Mouse (Mus musculus): ENCODE results near the gene Slc35b4. TPM values are rescaled to one million over a fixed set of nuclear protein-coding genes. Genes with fewer than 3 reads are reported as not detected.

Slc35b4 gene
- total RNA-seq, 2 experiments from 2014 or later: 33.2 to 36.9 TPM

DNA sequence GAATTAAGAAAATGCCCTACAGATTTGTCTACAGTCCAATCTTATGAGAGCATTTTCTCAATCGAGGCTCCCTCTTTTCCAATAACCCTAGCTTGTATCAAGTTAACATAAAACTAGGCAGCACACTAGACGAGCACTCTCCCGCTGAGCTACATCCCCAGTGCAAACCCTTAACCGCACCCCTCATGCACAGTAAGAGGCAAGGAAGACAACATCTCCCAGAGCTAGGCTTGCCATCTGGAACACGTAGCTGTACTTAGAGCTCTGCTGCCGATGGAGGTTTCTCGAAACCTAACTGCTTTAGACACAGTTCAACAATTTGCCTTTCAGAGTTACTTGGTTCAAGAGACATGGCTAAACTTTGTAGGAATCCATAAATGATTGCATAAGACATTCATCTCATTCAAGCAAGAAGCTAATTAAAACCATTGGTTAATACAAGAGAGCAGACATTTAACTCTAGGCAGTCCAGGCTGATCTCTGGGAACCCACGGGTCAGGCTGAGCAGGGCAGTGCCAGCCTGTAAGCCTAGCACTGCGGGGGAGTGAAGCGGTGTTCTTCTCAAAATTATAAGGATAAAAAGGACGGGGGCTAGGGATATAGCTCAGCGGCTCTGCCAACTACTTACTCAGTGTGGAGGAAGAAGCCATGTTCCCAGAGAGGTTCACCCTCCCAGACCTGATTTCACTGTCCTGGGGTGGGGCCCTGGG, 5.0 kb downstream of the Slc35b4 start:
- DNase-seq: no peak

DNA sequence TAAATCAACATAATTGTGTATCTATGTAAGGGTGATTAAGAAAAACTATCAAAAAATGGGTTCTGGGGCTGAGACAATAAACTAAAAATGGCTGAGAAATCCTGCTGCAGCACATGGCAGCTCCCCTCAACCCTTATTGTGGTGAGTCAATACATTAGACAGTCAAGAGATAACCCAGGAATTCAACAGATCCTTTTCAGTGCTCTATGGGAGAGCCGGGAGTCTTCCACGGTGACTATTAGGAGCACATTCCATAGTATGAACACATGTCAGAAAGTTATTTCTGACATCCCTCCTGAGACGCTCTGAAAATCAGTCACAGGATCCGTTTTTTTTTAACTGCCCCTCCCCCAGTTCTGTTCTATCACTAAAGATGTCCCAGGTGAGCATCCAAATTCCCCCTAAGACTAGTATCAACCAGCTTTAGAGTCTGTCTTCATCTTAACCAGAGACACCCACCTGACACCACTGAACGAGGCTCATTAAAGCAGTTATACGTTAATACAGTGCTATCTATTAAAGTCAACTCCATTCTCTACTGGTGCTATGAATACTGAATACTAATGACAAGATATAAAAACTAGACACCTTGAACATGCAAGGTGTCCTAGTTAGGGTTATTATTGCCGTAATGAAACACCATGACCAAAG, 5.9 kb downstream of the Slc35b4 start:
- DNase-seq: no peak

DNA sequence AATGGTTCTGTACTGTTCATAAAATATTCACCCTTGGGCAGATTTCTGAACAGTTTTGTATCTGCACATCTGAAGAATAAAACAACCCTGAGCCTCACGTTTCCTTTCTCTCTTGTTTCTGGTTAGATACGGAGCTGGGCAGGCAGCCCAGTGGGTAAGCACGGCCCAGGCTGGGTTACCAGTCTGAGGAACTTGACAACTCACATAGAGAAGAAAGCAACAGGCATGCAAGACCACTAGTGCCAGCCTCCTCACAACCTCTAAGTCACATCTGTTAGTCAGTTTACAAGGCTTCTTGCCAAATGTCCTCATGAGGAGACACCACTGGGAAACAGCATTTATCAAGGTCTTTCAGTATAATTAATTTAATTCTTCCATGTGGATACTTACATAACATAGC, 8.1 kb downstream of the Slc35b4 start:
- peak in 1 of 2 experiments; percentile 16 for DNase-seq

DNA sequence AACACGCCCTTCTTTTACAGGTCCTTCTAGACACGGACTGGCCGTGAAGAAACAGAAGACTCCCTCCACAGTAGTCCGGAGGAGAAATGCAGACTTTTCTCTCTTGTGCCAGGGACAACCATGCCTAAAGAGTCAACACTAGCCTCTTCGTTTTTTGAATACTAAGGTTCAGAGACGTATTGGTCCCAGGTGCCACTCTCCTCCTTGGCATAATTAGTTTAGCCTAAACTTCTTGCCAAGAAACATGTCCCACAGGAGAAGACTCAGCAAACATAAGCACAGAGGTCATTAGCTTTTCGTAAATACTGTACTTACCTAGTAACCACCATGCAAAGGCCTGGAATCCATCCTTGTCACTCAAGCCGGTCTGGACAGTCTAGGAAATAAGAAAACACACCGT, 13.9 kb downstream of the Slc35b4 start:
- no peak for DNase-seq

DNA sequence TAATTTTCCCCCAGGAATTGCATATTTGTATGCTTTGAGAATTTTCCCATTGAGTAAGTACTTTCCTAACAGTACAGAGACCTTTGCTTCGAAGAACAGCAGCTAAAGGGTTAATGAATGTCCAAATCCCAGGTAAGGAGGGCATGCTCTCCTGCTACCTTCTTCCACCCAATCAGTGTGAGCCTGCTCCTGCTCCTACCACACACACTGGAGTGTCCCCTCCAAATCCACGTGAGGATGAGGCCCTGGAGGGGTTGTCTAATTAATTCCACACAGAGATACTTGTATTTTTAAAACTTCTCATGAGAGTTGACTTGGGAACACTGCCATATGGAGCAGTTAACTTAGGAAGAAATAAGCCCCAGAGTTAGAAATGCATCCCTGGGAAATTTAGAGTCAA, 14.3 kb downstream of the Slc35b4 start:
- no peak for DNase-seq

DNA sequence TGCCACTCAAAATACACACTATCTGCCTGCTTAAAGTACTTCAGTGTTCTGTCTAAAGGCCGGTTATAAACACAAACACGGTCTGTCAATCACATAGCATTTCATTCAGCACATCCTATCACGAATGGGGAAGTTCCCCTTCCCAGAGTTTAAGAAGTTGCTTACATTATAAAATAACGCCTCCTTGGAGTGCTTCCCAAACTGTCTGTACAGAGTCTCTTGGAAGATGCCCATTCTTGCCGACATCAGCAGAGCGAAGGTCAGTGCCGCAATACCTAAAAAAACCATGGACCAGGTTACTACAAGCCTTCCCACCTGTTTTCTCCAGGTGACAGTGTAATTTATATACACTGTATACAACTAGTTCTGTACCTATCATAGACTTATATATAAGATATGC, 15.4 kb downstream of the Slc35b4 start:
- DNase-seq: no peak

DNA sequence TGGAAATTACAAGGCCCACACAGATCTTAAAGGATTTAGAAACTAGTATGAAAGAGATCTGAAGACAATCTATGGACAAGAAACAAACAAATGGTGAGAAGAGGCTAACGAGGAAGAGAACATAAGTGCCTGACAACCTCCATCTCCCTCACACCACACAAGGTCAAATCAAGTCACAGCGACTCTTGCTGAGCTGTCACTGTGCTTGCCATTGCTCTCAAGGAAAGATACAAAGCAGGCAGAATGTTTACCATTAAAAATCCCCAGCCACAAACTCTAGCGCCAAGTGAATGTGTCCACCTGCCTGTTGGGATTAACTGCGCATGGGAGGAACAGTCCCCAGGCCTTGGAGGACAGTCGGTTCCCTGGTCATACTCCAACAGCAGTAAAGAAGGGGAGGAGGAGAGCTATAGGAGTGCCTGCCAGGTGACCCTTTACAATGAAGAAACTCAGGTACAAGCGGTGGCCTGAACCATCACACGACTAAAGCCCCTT, 16.0 kb downstream of the Slc35b4 start:
- no peak for DNase-seq

DNA sequence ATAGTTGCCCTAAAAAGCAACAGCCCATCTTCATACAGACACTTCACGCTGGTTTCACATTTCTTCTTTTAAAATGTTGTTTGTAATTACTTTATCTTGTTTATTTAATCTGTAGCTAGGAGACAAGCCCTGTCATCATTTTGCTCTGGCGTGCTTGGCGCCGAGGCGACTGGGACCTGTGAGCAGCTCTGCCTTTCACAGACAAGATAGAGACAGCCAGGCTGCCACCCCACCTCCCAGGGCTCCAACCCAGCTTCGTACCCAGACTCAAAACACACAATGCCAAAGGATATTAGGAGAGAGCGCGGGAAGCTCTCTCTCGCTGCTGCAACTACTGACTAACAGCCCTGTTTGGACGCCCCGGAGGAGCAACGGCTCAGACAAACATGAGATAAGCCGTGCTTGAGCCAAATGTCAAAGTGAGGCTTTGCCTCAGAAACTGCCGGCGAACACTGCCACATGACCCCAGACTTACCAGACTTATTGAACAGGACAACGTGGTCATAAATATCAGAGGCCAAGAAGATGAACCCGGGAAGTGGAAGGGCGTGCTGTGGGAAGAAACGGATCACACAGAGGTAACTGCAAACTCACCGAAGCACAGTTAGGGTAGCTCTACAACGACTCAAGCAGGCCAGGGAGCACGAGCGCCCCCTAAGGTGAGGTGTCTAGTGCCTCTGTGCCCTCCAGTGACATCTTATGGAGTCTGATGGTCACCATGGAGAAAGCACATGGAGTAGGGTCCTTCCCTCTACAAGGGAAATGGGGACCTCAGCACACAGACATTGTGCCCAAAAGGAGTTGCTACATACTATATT, 16.7 kb downstream of the Slc35b4 start:
- peak; percentile 27 to 28 for DNase-seq

DNA sequence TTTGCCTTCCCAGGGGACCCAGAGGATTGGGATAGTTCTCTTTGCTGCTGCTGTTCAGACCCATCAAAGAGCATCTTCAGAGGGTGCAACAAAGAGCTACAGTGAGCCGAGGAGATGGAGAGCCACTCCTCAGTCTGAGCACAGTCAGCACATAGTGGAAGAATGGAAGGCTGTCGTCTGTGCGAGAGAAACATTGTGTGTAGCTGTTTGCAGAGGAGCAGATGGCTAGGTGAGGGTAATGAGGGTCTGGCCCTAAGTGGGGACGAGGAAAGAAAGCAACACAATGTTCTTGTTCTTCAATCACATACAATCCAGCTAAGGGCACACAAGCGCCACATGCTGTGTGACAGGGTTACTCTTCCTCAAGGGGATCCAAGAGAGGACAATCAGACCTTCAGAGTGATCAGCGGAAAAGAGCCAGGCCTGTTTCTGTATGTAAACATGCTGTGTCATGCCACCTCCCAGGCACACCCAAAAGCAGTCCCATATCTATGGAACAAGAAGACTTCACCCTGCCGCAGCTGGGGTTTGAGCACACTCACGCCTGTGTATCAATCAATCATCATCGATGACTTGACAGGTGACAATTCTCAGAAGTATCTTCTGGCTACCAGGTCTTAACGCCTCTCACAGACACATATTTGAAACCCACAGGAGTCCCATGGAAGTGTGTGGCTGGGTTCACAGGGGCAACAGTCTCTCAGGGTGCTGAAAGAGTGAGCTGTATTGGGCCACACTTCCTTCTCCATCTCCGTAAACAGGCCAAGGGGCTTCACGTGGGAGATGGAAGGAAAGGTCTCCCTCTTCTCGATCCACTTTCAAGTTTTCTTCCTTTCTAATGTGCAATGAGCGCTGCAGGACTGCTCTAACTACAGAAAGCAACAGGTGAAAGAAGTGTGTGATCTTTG, 19.8 kb downstream of the Slc35b4 start:
- no peak for DNase-seq

DNA sequence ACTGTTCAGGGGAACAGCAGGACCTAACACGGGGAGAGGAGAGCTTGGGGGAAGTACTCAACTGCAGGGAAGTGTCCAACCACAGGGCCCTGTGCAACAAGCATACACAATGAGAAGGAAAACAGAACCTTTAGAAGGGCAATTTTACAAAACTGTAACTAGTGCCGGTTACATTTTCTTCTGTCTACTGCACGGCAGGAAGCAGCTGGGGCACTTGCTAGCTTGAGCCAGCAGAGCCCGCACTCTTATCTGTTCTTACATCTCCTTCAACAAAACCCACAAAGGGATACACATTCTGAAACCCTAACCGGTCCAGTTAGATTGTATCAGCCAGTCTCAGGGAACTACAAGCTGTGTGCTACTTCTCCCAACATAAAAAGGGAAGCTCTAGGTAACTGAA, 20.9 kb downstream of the Slc35b4 start:
- DNase-seq: no peak

DNA sequence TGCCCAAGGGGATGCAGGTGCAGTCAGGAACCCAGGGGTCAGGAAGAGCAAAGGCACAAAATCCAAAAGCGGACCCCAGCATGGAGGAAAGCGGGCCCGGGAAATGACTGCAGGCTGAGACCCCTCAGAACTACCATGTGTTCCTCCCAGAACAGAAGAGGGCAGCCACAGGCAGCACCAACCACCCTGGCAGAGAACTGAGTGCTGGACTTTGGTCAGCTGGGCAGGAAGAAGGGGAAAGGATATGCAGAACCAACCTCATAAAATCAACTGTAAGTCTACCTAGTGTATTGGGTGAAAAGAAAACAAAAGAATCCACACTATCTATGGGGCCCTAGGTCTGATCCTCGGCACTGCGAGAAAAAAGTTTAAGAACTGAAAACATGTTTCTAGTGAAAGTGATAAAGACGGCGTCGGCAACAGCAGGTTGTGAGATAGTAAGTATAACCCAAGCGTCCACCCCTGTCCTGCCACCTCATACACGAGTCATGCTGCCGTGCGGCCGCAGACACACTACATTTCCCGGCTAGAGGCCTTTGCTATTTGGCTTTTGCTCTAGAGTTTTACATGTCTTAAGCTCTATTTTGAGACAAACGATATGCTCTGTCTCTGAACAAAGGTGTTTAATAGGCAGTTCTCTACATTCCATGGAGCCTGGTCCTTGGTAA, 21.6 kb downstream of the Slc35b4 start:
- no peak for DNase-seq

DNA sequence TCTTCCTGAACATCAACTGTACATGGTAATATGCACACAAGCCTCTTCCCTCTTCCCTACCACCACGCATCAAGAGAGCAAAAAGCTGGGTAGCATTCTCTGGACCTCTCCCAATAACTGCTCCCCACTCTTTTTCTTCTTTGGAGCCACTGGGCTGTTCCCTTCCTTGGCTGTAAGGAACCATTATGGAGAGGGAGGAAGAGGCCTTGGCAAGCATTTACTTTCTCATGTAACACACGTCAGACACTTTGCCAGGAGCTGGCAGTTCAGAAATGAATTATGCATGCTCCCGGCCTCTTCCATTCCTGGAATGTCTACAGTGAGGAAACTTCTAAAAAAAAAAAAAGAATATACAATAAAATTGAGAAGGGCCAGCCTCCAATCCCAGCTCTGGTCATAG, 22.7 kb downstream of the Slc35b4 start:
- DNase-seq: peak; percentile 46 to 55

DNA sequence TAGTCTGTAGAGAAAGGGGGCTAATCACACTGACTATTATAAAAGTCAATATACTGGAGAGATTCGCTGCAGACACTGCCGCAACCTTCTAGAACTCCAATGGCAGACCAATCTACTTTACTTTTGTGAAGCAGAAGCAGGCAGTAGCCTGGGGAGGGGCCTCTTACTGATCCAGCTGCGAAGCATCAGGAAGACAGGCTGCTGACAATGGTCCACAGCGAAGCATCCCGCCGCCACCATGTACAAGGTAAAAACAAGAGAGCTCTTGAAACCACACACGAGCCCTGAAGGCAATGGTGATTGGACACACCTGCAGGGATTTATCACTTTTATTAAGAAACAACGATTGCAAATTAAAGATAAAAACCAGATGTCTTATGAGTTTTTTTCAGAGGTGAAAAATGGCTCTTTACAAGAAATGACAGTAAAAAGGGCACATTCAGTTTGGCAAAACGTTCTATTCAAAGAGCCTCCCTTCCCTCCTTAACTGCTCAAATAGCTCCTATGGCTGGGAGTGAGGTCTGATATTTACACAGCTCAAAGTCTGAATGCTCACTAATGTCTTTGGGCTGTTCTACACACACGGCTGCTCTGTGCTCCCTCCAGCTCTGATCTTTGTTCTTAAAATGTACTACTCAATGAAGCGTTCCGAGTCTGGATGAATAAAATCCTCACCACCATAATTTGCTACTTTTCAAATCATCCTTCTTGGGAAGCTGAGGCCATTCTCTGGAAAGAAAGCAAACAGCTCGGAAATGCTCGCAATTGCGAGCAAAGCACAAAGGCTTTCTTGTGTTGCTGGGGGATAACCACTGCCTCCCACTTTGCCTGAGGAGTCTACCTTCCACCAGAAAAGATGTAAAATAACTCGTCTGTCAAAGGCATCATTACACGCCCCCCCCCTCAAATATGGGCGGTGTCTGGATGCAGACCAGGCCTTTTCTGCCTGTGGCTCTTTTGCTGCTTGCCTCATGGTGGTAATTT, 23.6 kb downstream of the Slc35b4 start:
- DNase-seq: no peak

DNA sequence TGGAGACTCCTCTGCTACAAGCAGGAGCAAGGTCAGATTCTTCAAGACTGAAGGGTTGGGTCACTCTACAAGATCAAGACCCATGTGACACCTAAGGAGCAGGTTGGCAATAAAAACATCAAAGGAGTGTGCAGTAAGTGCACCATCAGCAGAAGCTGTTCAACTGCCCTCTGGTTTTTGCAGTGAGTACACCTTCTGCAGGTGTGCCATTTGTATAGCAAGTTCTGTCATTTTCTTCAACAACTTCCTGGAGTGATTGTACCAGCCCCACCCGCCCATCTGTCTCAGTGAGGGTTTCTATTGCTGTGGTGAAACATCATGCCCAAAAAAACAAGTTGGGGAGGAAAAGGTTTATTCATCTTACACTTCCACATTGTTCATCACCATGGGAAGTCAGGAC, 27.1 kb downstream of the Slc35b4 start:
- DNase-seq: no peak

DNA sequence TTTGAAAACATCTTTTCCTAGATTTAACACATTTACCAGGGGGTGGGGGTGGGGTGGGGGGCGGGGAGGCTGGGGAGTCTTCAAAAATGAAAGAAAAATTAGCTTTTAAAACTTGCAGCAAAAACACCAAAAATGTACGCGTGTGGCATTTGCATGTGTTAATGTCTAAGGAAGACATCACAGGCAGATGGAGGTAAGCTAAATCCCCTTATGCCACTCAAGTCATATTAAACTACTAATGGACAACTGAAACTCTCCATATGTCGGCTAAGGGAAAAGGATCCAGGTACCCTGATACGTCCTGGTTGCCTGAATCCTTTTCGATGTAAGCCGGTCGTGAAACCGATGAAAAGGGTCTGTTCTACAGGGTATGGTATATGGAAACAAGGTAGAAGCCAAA, 27.8 kb downstream of the Slc35b4 start:
- DNase-seq: no peak

DNA sequence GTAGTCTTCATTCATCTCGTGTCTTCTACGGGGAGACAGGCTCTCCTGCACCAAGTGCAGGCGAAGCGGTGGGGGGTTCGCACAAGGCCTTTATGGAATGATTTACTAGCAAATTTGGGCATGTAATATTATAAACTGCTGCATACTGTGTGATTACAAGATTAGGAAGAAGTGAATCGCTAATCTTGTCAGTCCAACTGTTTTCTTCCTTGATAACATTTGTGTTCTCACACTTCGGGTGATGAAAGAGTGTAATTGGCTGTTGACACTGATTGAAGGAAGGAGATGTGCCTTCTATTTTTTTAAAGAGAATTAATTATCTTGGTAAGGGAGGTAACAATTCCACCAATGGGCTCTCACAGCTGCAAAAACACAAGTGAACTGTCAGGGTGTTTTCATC, 28.3 kb downstream of the Slc35b4 start:
- DNase-seq: no peak

DNA sequence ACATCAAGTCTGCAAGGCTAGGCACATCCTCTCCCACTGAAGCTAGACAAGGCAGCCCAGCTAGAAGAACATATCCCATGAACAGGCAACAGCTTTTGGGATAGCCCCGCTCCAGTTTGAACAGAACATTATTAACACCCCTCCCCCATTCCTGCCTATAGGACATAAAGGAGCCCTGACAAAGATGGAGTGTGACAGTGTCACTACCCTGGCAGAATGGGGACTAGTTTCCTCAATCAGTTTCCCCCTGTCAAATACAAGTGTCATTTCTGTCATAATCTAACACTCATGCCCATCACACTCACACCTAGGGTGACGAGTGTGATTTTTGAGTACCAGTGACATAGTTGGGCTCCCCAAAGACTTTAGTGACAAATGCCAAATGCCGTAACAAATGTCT, 28.9 kb downstream of the Slc35b4 start:
- no peak for DNase-seq

DNA sequence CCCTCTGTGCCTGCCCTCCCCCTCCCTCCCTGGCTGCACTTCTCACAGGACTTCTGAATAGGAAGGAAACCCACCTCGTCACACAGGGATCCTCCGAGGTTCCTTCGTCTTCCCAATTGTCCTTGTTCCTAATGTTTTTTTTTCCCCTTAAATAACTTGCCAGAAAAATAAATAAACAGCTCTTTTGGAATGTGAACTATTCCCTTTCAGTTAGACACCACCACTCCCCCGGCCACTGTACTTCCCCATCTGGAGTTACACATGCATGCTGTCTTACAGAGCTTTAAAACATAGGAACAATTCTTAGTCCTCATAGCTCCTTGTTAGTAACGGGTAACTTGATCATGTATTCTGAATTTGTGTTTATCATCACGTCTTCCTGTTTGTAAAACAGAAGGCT, 30.9 kb downstream of the Slc35b4 start:
- DNase-seq: no peak

DNA sequence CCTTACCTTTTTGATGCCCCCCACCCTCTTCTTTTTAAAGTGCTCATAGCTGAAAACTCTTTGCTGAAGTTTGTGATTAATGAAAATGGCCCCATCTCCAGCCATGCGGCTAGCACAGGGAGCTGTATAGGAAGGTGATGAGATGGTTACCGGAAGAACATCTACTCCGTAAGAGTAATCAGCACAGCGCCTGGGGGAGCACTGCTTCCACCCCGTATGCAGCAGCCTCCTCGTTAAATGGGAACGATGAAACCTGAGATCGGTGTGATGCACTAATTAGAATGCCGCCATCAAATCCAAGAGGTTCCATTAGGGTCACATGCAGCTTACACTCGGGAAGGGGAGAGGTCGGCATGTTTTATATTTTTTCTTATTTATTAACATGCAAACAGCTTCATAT, 34.0 kb downstream of the Slc35b4 start:
- no peak for DNase-seq

DNA sequence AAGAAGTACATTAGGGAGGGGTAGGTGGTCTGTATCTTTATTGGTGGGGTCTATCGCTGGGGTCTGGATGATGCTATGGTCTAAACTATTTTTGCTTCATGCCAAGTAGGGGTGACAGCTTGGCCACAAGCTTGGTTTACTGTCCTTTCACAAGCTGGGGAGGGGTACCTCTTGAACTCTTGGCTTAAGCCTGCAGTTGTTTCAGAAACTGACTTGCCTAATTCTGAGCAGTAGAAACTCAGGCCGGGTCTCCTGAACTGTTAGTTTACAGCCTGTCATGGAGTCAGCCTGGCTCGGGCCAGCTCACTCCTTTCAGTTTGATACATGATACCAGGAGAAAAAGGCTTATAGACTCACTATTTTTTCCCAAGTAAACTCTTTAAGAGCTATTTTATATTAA, 38.5 kb downstream of the Slc35b4 start:
- DNase-seq: no peak

Data from adrenal gland, postnatal 36 days (tissue).